Comparison of ENCODE assay signal across 12 mouse cellular contexts in the genomic region with DNA sequence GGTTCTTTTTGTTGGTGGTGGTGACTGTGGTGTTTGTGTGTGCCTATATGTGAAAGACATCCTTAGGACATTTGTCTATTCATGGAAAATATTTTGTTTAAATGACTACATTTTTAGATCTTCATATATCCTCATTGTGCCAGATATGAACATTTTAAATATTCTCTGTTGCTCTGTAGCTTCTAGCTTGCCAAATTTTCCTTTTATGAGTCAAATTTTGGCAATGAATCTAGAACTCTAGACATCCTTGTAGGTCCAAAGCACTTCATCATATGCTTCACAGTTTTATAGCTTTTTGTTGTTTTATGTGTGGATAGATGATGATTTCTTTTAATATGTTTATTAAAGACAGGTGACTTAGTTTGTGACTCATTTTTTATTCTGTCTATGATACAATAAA.
"Had no signal": no experiment of that assay in that cellular context is flagged by ENCODE, and none has a peak within 500 bp of the region (broad histone marks: within the 10 kb centered on the region; RNA-seq: fewer than 3 reads in every experiment).

No protein-coding gene starts in this region.

- DNase-seq: retina, postnatal 1 day; right cerebral cortex, adult 18-20 months; right cerebral cortex, postnatal 14 days; right cerebral cortex, postnatal 25 days; right cerebral cortex, postnatal 4 days; spleen, adult 18-20 months; thymus, adult 18-20 months; thymus, adult 2 months; thymus, postnatal 14 days; thymus, postnatal 25 days; thymus, postnatal 36 days; thymus, postnatal 4 days had no signal
